Mouse (Mus musculus): ENCODE data around the gene Proca1.

Gene Proca1

DNA sequence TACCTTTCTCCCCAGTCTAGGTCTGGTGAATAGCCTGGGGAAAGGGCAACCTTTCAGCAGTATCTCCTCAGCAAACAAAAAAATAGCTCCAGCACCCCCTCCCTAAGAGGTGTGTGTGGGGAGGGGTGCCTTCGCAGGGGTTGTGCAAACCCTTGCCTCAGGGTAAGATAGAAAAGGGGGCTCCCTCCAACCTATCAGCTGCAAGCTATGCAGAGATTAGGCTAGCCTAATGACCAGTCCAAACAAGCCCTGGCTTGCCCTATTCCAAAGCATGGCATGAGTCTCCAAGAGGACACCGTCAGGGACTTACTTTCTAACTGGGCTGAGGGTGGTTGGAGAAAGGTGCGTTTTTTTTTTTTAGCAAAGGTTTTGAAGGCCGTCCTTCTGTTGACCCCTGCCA lies 27.0 kb upstream of the Proca1 start:
- DNase-seq (ENCODE audit: low spot score): peak; percentile 76

DNA sequence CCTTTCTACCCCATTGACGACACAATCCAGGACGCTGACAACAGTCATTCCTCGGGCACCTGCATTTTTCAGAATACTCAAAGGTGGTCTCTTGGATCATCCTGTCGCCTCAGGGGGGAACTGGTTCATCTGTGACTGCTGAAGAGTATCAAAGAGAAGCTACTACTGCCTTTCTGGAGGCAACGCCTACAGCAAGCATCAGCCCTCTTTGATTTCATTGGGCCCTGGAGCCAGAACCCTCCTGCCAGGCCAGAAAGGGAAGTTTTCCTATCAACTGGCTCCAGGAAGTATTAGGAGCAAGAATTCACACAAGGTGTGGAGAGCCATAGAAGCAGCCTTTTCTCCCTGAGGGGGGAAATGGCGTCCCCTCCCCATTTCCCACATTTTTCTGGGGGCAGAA lies 26.6 kb upstream of the Proca1 start:
- no peak for DNase-seq (ENCODE audit: low spot score)

DNA sequence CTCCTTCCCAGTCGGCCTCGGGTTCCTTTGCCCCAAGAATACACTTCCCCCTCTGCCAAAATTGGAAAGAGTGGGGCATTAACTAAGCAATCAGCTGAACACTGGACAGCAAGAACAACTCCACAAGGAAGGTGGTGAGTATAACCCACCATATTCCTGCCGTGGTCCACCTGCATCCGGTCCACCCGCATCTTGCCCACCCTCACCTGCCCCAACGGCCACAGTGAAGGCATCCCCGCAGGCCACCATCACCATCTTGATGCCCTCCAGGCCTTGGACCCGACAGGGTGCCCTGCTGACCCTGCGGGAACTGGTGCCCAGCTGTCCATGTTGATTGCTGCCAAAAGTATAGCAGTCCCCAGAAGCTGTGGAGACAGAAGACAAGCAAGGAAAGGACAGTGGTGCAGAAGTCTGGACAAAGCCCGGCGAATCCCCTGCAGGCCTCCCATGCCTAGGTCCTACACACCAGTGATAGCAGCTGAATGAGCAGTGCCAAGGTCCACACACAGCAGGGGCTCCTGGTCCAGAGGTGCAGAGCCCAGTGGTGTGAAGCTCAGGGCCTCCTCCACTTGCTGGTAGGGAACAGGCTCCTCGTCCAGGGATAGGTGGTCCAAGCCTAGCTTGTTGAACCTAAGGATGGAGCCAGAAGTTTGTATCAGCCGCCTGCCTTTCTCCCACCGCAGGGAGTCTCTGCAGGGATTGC lies 25.8 kb upstream of the Proca1 start:
- DNase-seq (ENCODE audit: low spot score): no peak

DNA sequence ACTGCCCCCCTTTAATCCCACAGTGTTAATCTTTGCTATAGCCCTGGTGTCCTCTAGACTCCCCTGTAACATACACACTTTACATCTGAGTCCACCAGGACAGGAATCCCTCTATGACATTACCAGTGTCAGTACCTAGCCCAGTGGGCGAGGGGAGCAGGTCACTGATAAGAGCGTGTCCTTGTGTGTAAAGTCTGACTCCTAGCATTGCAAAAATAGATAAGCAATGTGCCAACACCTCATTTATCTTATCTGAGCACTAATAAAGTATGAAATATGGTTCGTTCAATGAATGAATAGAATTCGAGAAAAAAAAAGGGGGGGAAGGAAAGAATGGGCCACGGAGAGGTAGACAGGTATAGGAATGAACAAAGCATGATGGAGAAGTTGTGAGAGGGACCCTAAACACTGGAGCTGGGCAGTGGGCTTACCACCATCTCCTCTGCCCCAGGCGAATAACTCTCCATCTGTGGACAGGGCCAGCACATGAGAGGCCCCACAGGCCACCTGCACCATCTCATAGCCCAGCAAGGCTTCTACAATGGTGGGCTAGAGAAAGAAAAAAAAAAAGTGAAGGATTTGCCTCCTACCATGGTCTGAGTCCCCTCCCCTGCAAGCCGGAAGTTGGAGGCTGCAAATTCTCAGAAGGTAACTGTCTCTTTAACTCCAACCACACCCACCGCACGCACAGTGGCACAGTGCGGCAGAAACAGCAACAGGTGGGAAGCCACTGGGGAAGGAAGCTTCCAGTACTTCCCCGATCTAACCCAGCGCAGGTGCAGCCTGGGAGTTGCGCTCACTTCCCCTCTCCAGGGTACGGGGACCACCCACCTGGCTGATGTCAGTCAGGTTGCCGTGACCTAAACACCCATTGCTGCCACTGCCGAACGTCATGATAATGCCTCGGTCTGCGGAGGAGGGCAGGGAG lies 24.4 kb upstream of the Proca1 start:
- no peak for DNase-seq (ENCODE audit: low spot score)

DNA sequence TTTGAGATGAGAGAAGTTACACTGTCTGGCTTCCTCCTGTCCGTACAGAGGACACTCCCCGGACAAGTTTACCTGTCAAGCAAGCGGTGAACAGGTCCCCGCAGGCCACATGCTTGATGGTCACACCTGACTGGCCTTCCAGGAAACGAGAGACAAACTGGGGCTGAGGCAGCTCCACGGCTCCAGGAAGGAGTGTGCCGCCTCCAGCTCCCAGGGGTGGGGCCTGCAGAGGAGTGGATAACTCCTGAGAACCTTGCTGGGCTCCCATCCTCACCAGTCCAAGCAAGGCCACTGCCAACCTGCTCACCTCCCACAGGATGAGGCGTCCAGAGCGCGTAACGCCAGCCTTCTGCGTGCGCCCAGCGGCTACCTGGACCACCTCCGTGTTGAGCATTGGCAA lies 22.9 kb upstream of the Proca1 start:
- DNase-seq (ENCODE audit: low spot score): peak; percentile 67

DNA sequence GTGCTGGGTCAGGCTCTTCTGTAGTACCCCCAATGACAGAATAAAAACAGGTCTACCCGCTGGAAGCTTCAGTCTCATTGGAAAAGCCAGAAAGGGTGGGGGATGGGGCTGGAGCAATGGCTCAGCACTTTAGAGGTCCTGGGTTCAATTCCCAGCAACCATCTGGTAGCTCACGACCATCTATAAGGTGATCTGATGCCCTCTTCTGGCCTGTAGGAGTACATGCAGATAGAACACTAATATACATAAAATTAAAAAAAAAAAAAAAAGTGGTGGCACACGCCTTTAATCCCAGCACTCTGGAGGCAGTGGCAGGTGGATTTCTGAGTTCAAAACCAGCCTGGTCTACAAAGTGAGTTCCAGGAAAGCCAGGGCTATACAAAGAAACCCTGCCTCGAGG lies 21.9 kb upstream of the Proca1 start:
- no peak for DNase-seq (ENCODE audit: low spot score)

DNA sequence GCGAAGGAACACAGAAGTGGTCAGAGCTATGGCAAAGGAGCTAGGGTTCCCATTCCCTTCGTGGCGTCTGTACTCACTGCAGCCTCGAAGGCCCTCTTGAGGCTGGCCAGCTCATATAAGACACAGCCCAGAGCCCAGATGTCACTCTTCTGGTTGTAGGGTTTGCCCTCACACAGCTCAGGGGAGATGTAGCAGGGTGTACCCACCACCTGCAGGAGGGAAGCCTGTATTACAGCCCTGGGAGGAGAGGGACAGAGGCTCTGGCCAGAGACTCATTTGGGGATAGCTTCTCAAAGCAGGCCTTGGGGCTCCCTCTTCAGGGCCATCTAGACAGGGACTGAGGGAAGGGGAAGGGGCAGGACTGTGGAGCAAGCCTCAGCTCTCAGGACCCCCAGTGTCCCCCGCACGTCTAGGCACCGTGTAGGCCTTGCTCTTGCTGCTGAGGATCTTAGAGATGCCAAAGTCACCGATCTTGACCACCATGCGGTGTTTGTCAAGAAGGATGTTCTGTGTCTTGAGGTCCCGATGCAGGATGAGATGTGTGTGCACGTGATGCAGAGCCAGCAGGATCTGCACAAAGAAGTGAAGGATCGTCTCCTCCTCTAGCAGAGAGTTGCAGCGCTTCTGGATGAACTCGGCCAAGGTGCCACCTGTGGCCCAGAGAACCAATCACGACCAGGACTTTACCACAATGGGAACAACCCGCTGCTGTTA lies 21.0 kb upstream of the Proca1 start:
- DNase-seq (ENCODE audit: low spot score): no peak

DNA sequence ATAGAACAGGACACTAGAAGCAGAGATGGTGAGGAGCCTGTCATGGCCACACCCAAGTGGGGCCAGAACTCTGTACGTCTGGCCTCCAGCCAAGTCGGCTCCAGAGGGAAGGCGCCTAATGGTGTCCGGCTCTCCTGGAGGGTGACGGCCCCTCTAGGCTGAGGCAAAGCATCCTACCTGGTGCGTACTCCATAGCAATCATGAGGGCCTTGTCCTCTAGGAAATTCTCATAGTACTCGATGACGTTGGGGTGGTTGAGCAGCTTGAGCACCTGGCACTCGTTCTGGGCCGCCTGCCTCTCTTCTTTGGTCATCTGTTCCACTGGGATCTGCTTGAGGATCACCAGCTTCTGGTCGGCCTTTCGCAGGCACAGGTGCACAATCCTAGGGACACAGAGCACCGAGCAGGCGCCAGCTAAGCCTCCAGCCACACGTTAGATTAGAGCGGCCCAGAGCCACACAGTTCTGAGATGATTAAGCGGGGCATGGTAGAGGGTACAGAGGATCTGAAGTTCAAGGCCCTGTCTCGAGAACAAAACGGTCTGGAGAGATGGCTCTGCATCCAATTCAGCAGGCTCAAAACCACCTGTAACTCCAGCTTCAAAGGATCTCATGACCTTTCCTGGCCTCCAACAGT lies 20.3 kb upstream of the Proca1 start:
- no peak for DNase-seq (ENCODE audit: low spot score)

DNA sequence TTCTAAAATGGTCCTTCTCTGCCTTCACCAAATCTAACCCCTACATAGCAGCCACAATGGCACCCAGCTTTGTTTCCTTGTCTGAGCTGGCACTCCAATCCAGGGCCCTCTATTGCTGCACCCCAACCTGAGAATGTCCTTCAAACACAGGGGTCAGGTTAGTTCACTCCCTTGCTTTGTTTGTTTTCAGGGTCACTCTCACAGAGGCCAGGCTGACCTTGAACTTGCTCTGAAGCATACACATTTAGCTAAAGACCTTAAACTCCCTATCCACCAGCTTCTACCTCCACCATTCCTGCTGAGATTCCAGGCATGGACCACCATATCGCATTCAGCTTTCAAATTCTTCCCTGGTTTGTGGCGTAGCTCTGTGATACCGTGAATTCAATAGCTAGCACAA lies 18.7 kb upstream of the Proca1 start:
- no peak for DNase-seq (ENCODE audit: low spot score)

DNA sequence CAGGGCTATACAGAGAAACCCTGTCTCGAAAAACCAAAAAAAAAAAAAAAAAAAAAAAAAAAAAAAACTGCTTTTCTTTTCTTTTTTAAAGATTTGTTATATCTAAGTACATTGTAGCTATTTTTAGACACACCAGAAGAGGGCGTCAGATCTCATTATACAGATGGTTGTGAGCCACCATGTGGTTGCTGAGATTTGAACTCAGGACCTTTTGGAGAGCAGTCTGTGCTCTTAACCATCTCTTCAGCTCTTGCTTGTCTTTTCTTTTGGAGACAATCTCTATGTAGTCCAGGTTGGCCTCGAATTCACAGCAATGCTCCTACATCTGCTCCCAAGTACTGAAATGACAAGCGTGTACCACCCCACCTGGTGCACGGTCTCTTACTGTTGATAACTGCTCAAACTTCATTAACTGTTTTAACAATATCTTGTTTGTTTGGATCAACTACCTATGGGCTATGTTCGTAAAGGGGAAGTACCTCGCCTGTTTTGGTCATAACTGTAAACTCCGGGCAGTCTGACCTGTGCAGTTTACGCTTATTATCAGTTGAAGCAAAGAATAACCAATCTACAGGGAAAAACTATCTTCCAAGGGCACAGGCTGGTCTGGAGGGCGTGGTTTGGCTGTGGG lies 17.3 kb upstream of the Proca1 start:
- DNase-seq (ENCODE audit: low spot score): no peak

DNA sequence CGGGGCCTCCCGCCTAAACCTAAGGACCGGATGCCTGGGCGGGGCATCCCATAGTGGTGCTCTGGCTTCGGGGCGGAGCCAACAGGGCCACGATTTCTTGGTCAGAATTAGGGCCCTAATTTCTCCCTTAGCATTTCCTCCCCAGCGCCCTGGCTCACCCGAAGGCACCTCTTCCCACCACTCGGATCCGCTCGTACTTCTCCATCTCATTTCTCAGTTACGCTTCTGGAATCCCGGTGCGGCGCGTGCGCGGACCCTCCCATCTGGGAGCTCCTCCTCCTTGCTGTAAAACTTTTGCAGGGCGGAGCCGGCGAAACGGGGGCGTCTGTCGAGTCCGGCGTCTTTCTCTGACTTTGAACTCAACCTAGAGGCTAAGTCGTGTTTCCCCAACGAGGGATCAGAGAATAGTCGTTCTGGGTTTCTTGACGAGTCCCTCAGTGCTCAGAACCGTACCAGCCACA lies 16.8 kb upstream of the Proca1 start, which contains the start of the genes Nek8 and Tlcd1:
TSS of gene Nek8 (minus strand) at position 274 of the 461 bp plus-strand sequence.
TSS of gene Tlcd1 (plus strand) at position 310 of the 461 bp plus-strand sequence.
- DNase-seq (ENCODE audit: low spot score): peak; percentile 93

DNA sequence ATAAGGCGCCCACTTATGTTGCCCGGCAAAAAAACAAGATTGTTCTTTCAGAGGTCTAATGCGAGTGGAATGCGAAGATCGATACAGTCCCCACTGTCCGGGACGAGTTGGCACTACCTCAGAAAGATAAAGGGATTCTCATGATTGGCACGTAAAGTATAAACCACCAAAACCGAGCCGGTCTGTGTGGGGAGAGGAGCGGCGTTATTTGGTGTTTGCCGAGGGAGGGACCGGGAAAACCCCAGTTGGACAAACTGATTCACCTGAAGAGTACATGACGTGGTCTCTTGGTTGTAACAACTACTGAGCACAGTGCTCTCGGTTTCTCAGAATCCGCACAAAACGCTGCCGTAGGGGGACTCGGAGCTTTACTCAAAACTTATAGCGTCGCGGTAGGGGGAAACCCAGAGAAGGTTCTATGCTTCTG lies 16.3 kb upstream of the Proca1 start:
- no peak for DNase-seq (ENCODE audit: low spot score)

DNA sequence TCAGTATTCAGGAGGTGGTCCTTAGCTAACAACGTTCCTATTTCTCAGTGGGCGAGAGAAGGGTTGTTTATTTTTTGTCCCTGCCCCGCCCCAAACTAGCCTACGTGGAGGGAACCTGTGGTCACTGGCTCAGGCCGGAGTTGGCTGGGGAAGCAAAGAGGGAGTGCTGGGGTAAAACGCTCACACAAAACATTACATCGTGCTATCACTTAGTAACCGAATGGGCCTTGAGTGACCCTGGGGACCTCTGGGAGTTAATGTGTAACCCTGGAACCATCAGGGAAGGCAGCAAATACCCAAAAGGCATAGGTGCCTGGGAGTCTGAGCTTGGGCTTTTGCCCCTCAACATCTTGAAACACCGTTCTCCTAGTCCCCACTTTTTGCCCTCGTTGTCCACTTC lies 15.8 kb upstream of the Proca1 start:
- DNase-seq (ENCODE audit: low spot score): peak; percentile 60

DNA sequence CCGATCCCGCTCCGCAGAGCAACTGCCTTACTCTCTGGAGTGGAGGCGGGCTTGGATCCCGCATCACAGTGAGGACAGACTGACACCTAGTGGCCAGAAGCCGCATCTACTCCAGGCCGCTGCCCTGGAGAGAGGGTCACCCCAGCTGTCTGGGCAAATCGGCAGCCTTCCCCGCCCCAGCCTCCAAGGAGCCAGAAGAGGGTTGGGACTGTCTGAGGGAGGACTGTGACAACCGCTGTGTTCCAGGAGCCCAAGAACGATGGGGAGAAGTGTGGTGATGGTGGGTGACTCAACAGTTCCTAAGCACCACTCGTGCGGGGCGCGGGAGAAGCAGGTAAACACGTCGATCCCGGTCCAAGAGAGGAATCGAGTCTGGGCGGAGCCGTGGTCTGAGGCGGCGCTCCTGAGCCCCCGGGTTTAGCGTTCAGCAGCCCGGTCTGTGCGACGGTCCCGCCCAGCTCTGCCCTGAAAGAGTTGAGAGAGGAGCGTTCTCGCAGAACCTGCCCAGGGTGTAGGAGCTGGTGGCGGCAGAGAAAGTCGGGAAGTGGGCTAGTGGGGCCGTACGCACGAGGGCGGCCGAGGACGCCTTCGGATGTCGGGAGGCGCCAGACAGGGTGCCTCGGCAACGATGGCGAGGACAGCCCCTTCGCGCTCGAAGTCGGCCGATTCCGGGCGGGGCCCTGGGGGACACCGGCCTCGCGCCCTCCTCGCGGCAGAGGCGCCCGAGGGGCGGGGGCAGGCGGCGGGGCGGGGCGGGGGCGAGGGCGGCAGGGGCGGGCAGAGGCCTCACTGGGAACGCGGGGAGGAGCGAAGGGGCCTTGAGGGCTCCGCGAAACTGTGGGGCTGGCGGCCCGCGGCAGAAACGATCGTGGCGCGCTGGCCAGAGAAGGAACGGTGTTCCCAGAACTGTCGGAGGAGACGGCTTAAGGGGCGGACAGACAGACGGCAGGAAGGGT lies 15.0 kb upstream of the Proca1 start:
- peak; percentile 96 for DNase-seq (ENCODE audit: low spot score)

DNA sequence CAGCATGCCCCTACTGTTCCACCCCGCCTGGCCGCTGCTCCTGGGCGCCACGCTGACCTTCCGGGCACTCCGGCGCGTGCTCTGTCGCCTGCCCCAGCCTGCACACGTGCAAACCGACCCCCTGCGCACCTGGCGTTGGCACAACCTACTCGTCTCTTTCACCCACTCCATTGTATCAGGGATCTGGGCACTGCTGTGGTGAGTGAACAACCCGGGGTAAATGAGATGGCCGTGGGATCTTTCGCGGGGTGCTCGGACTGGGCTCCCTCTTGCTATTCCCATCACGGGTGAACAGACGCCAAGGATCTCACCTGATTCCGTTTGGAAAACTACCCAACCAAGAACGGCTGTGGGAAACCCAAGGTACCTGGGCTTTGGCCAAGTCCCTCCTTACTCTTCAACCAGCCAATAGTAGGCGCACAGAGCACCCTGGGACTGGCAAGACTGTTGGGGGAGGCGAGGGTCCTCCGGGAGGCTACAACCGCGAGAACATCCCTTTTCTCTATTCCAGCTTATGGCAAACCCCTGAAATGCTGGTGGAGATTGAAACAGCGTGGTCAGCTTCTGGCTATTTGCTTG lies 14.2 kb upstream of the Proca1 start:
- peak; percentile 65 for DNase-seq (ENCODE audit: low spot score)

DNA sequence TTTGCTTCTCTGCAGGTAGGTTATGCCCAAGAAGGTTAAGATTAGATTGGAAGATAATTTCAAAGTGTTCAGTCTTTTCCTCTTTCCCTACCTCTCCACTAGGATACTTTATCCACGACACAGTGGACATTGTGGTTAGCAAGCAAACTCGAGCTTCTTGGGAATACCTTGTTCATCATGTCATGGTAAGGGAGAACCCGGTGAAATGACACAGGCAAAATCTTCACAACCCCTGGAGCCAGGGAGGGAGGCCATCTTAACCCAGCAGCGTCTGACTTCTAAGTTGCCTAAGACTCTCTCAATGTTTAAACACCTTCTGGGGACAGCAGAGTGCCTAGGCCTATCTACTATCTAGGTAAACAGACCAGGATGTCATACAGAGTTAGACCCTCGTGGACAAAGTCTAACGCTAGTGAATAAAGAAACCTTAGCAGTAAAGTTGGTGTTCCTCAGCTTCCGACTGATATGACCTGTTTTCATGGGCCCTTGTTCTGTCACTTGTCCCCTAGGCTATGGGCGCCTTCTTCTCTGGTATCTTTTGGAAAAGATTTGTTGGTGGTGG lies 13.7 kb upstream of the Proca1 start:
- no peak for DNase-seq (ENCODE audit: low spot score)

DNA sequence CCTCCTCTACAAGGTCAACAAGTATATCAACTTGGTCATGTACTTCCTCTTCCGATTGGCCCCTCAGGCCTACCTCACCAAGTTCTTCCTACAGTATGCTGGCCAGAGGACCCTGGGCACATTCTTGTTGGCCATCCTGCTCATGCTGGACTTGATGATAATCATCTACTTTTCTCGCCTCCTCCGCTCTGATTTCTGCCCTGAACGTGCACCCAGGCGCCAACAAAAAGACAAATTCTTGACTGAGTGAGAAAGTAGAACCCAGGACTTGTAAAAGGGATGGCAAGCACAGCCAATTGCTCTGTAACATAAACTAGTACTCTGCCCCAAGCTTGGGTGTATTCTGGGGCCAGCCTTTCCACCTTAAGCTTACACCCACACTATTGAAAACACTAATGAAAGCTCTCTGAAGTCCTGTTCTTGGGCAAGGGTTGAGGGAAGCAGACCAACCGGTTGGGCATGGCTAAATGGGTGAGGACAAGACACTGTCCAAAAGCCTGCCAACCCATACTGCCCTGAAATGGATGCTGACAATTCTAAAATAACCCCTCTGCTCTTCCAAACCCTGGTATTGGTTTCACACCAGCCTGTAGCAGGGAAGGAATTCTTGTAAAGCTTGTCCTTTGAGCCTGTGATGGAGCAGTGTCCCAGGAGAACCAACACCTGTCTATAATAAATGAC lies 13.0 kb upstream of the Proca1 start:
- DNase-seq (ENCODE audit: low spot score): no peak

DNA sequence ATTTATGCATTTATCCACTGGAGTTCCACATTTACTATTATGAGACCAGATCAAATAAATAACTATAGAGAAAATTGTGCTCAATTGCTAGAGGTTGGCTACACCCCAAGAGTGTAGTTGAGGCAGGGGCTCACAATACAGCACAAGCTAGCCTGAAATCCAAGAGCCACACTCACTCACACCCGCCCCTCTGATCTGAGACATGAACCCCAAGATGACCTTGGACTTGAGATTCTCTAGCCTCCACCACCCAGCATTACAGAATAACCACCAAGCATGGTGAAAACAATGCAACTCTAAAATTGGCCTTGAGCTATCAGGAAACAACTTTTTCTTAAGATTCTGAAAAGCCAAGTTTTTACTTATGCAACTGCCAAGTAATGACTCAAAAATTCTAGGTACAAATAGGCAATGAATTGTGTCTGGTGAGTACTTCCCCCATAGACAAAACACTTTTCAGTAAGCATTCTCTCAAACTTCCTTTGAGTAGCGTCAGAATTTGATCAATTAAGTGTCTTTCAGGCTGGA lies 11.3 kb upstream of the Proca1 start:
- DNase-seq (ENCODE audit: low spot score): no peak

DNA sequence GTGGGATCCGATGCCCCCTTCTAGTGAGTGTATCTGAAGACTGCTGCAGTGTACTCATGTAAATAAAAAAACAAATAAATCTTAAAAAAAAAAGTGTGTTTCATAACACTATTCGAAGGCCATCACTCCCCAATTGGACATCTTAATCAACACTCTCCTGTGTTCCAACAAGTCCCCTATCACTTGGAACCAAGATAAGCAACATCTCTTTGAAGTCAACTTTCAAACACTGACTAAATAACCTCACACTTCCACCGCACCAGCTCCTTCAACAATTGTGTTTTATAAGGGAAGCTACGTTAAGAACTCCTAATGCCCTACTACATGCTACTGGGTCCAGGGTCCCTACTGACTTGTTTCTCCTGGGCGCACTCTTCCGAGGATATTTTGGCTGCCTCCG lies 10.7 kb upstream of the Proca1 start:
- DNase-seq (ENCODE audit: low spot score): no peak
